Mouse (Mus musculus): Measurements from ENCODE around the gene Vasp.

GRCm38 (mm10) chr7:19238344-19238743 is 33.3 kb downstream of the Vasp start:
- peak; percentile 67 for TF ChIP-seq EP300 (IDR thresholded peaks at IDR 0.05)
- no peak for TF ChIP-seq CTCF (IDR thresholded peaks at IDR 0.05)

All from lung, postnatal 0 days (tissue).